Comparison of ENCODE assay signal across 15 mouse cellular contexts in the genomic region with DNA sequence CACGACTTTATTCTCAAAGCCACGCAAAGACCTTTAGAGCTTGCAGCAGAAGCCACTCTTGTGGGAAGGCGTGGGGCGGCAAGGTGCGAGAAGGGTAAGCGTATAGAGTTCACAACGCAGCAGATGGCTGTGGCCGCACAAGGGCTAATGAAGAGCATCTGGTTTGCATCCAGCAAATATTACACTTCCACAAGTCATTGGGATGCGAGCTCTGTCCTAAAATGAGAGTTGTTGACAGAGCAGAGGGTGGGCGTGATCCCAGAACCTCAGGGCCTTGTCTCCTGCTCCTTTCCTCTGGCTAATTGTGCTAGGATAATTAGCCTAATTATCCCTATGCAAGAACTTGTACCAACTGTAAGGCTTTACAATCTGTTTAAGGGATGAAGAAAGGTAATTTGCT. TPM values are rescaled to one million over a fixed set of nuclear protein-coding genes. Genes with fewer than 3 reads are reported as not detected.
A peak's percentile ranks its signal among the peaks of the same experiment; 100 is the strongest.
DNase-seq lines count a peak whose midpoint lies in the region; ATAC-seq lines count a peak whose summit lies in the region.
"Had no signal": no experiment of that assay in that cellular context is flagged by ENCODE, and none has a peak within 500 bp of the region (broad histone marks: within the 10 kb centered on the region; RNA-seq: fewer than 3 reads in every experiment).

No protein-coding gene starts in this region.

- H3K9me3 ChIP-seq in neural tube, embryonic 13.5 days: no peaks in the 10 kb centered on the region
- H3K9me3 ChIP-seq in embryonic facial prominence, embryonic 11.5 days (replicated peaks; ENCODE audit: control insufficient read depth, low read length): no peaks in the 10 kb centered on the region
- no peaks in the 10 kb centered on the region for H3K9me3 ChIP-seq in forebrain, embryonic 16.5 days (ENCODE audit: control insufficient read depth, low read length)
- H3K9me3 ChIP-seq in limb, embryonic 11.5 days (ENCODE audit: control insufficient read depth, low read length): no peaks in the 10 kb centered on the region
- H3K9me3 ChIP-seq: limb, embryonic 15.5 days; stomach, embryonic 15.5 days had no signal

- H3K27me3 ChIP-seq in neural tube, embryonic 13.5 days: no peaks in the 10 kb centered on the region
- no peaks in the 10 kb centered on the region for H3K27me3 ChIP-seq in embryonic facial prominence, embryonic 11.5 days (ENCODE audit: control insufficient read depth, insufficient read depth, low read length)
- no peaks in the 10 kb centered on the region for H3K27me3 ChIP-seq in forebrain, embryonic 16.5 days (replicated peaks; ENCODE audit: control insufficient read depth, insufficient read depth, low read length)
- H3K27me3 ChIP-seq in limb, embryonic 11.5 days (ENCODE audit: control insufficient read depth, insufficient read depth, low read length): no peaks in the 10 kb centered on the region
- H3K27me3 ChIP-seq: limb, embryonic 15.5 days; stomach, embryonic 15.5 days had no signal

- peaks cover 48% of the 10 kb centered on the region for H3K4me1 ChIP-seq in neural tube, embryonic 13.5 days (replicated peaks)
- H3K4me1 ChIP-seq in embryonic facial prominence, embryonic 11.5 days (ENCODE audit: control insufficient read depth, insufficient read depth, low read length): no peaks in the 10 kb centered on the region
- peaks cover 34% of the 10 kb centered on the region for H3K4me1 ChIP-seq in forebrain, embryonic 16.5 days (replicated peaks; ENCODE audit: control insufficient read depth, insufficient read depth, low read length)
- peaks cover 13% of the 10 kb centered on the region for H3K4me1 ChIP-seq in limb, embryonic 11.5 days (ENCODE audit: control insufficient read depth, insufficient read depth, low read length)

- H3K4me2 ChIP-seq in neural tube, embryonic 13.5 days: no peak overlapping the region
- no peak overlapping the region for H3K4me2 ChIP-seq in embryonic facial prominence, embryonic 11.5 days (ENCODE audit: low read depth, low read length)
- no peak overlapping the region for H3K4me2 ChIP-seq in forebrain, embryonic 16.5 days (ENCODE audit: low read length)
- H3K4me2 ChIP-seq in limb, embryonic 11.5 days (ENCODE audit: low read depth, severe bottlenecking): no peak overlapping the region
- H3K4me2 ChIP-seq: heart, embryonic 11.5 days; limb, embryonic 15.5 days; stomach, embryonic 15.5 days had no signal

- no peak for ATAC-seq in neural tube, embryonic 13.5 days (ENCODE audit: low read depth)
- ATAC-seq in embryonic facial prominence, embryonic 11.5 days (replicated peaks; ENCODE audit: insufficient number of reproducible peaks, low FRiP score, low TSS enrichment, low read depth): no peak
- ATAC-seq in forebrain, embryonic 16.5 days: peak; percentile 82
- ATAC-seq in limb, embryonic 11.5 days (ENCODE audit: insufficient number of reproducible peaks, low FRiP score, low TSS enrichment, low read depth): no peak

- WGBS in neural tube, embryonic 13.5 days: 52% methylated on average over 10 of the region's 10 CpGs
- WGBS in embryonic facial prominence, embryonic 11.5 days: 51% methylated on average over 10 of the region's 10 CpGs
- 27% methylated on average over 10 of the region's 10 CpGs for WGBS in forebrain, embryonic 16.5 days
- 25% methylated on average over 10 of the region's 10 CpGs for WGBS in limb, embryonic 11.5 days

- H3K4me3 ChIP-seq in neural tube, embryonic 13.5 days: no peak overlapping the region
- H3K4me3 ChIP-seq in embryonic facial prominence, embryonic 11.5 days (ENCODE audit: low read depth, low read length): no peak overlapping the region
- H3K4me3 ChIP-seq in forebrain, embryonic 16.5 days (replicated peaks; ENCODE audit: low read length): no peak overlapping the region
- no peak overlapping the region for H3K4me3 ChIP-seq in limb, embryonic 11.5 days (ENCODE audit: low read depth, low read length)
- H3K4me3 ChIP-seq: left cerebral cortex, adult 2 months; limb, embryonic 15.5 days; stomach, embryonic 15.5 days had no signal

- H3K36me3 ChIP-seq in neural tube, embryonic 13.5 days: peaks cover 17% of the 10 kb centered on the region
- H3K36me3 ChIP-seq in embryonic facial prominence, embryonic 11.5 days (replicated peaks; ENCODE audit: control insufficient read depth, insufficient read depth, low read depth, low read length): no peaks in the 10 kb centered on the region
- no peaks in the 10 kb centered on the region for H3K36me3 ChIP-seq in forebrain, embryonic 16.5 days (ENCODE audit: control insufficient read depth, insufficient read depth)
- H3K36me3 ChIP-seq in limb, embryonic 11.5 days (ENCODE audit: control insufficient read depth, insufficient read depth, low read length): no peaks in the 10 kb centered on the region
- H3K36me3 ChIP-seq: stomach, embryonic 15.5 days had no signal

- peak overlapping the region; percentile 2; the same call in 1 of the 2 replicates for H3K27ac ChIP-seq in neural tube, embryonic 13.5 days (replicated peaks)
- no peak overlapping the region for H3K27ac ChIP-seq in embryonic facial prominence, embryonic 11.5 days (replicated peaks; ENCODE audit: low read depth, low read length)
- peak overlapping the region; percentile 28; the same call in 1 of the 2 replicates for H3K27ac ChIP-seq in forebrain, embryonic 16.5 days (ENCODE audit: low read length)
- H3K27ac ChIP-seq in limb, embryonic 11.5 days (replicated peaks; ENCODE audit: low read depth, low read length): no peak overlapping the region
- H3K27ac ChIP-seq: left cerebral cortex, adult 2 months; limb, embryonic 15.5 days; stomach, embryonic 15.5 days had no signal

- no peak for DNase-seq in neural tube, embryonic 10.5 days (ENCODE audit: extremely low spot score, low spot score)
- peak; percentile 39 for DNase-seq in embryonic facial prominence, embryonic 11.5 days (ENCODE audit: low spot score)
- DNase-seq in limb, embryonic 11.5 days (ENCODE audit: low spot score): peak; percentile 49
- DNase-seq in cerebellum, adult 9-10 months: no peak
- DNase-seq in spleen, postnatal 36 days (ENCODE audit: low spot score in 2 of 2): no peak
- no peak for DNase-seq in lung, postnatal 25 days (ENCODE audit: low spot score)
- DNase-seq: gastrocnemius, postnatal 10 days; heart, postnatal 4 days; lung, adult 18-20 months had no signal

- H3K9ac ChIP-seq in neural tube, embryonic 13.5 days: no peak overlapping the region
- H3K9ac ChIP-seq in embryonic facial prominence, embryonic 11.5 days (replicated peaks; ENCODE audit: low read length): no peak overlapping the region
- no peak overlapping the region for H3K9ac ChIP-seq in forebrain, embryonic 16.5 days (replicated peaks; ENCODE audit: low read depth, low read length)
- no peak overlapping the region for H3K9ac ChIP-seq in limb, embryonic 11.5 days (ENCODE audit: low read length)
- H3K9ac ChIP-seq: limb, embryonic 15.5 days; stomach, embryonic 15.5 days had no signal

RNA-seq across cellular contexts. Expression of a gene that starts 40.2 kb away (rescaled TPM):
- polyA plus RNA-seq in neural tube, embryonic 13.5 days (2015; fragmentation: Nextera tagmentation; extraction: Ambion mirVana): 14.7 and 15.2 TPM in 2 replicates
- polyA plus RNA-seq in embryonic facial prominence, embryonic 11.5 days (2014; fragmentation: Nextera tagmentation; extraction: Ambion mirVana): 17.5 and 18.2 TPM in 2 replicates
- polyA plus RNA-seq in forebrain, embryonic 16.5 days (2015; fragmentation: Nextera tagmentation; extraction: Ambion mirVana): 5.9 TPM in 2 replicates
- polyA plus RNA-seq in limb, embryonic 11.5 days (2014; fragmentation: Nextera tagmentation; extraction: Ambion mirVana): 19.7 and 21.0 TPM in 2 replicates

Comparison
In these comparisons a context has a peak if more than half of its experiments do, and no peak if none do; other contexts are left out.
1. H3K27ac ChIP-seq: peak in neural tube, embryonic 13.5 days (single experiment) and forebrain, embryonic 16.5 days (single experiment); none in embryonic facial prominence, embryonic 11.5 days (single experiment) and limb, embryonic 11.5 days (single experiment).
2. DNase-seq: peak in embryonic facial prominence, embryonic 11.5 days (single experiment) and limb, embryonic 11.5 days (single experiment); none in neural tube, embryonic 10.5 days (single experiment), cerebellum, adult 9-10 months (single experiment), spleen, postnatal 36 days (0 of 2) and lung, postnatal 25 days (single experiment).